Mouse (Mus musculus): ENCODE measurements around the gene Atrnl1. TPM values are rescaled to one million over a fixed set of nuclear protein-coding genes. Genes with fewer than 3 reads are reported as not detected.
A peak's percentile ranks its signal among the peaks of the same experiment; 100 is the strongest.

The Atrnl1 gene
- polyA plus RNA-seq, 1 experiment from 2014 or later: 5.5 TPM

DNA sequence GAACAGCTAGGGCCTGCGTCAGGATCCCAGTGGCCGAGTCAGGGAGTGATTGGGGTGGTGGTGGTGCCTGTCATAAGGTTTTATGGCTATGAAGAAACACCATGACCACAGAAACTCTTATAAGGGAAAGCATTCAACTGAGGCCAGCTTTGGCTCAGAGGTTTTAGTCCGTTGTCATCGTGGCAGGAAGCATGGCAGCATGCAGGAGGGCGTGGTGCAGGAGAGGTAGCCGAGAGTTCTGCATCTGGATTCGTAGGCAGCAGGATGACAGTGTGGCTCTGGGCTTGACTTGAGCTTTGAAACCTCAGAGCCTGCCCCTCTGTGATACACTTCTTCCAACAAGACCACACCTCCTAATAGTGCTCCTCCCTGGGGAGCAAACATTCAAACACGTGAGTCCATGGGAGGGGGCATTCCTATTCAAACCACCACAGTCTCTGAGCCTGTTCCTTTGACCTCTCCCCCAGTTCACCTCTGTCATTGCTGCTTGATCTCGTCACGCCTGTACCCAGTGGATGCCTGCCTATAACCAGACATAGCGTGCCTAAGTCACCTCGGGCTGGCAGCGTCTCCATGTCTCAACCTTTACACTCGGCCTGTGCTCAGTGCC, 412.5 kb downstream of the Atrnl1 start:
- Histone ChIP-seq H3K4me3 (replicated peaks; ENCODE audit: low read length) (no peak overlapping the region), H3K27me3 (ENCODE audit: control insufficient read depth, insufficient read depth, low read length) (no peaks in the 10 kb centered on the region), H3K9me3 (replicated peaks; ENCODE audit: control insufficient read depth, low read length) (no peaks in the 10 kb centered on the region; the same call in 1 of the 2 replicates), H3K36me3 (ENCODE audit: control insufficient read depth, insufficient read depth, low read length) (no peaks in the 10 kb centered on the region), H3K9ac (ENCODE audit: low read length) (no peak overlapping the region), H3K27ac (ENCODE audit: low read length) (no peak overlapping the region), H3K4me2 (ENCODE audit: low read depth, low read length) (no peak overlapping the region), H3K4me1 (ENCODE audit: control insufficient read depth, insufficient read depth, low read length) (no peaks in the 10 kb centered on the region)
- no peak for ATAC-seq (ENCODE audit: insufficient read depth, low FRiP score)
- WGBS: 82% methylated on average over 14 of the region's 14 CpGs

DNA sequence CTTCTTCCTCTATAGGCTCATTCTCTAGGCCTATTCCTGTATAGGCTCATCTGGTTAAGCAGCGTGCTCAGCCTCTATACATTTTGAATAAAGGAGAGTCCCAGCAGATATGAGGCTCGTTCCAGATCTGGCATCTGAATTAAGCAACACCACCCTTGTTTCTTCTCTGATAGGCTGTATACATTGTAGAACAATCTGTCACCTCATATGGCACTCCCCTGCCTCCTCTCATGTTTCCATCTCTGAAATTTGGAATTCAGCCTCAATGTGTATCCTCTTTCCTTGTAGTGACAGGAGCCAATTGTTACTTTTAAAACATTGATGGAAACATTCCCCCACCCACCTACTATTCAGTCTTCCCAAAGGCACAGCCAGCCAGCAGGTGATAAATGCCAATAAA, 414.2 kb downstream of the Atrnl1 start:
- no peak overlapping the region for H3K9ac ChIP-seq (ENCODE audit: low read length)
- no peaks in the 10 kb centered on the region for H3K4me1 ChIP-seq (ENCODE audit: control insufficient read depth, insufficient read depth, low read length)
- no peaks in the 10 kb centered on the region for H3K36me3 ChIP-seq (ENCODE audit: control insufficient read depth, insufficient read depth, low read length)
- H3K4me2 ChIP-seq (ENCODE audit: low read depth, low read length): no peak overlapping the region
- 74% methylated on average over 2 of the region's 2 CpGs for WGBS
- no peak overlapping the region for H3K4me3 ChIP-seq (replicated peaks; ENCODE audit: low read length)
- no peak overlapping the region for H3K27ac ChIP-seq (ENCODE audit: low read length)
- no peaks in the 10 kb centered on the region; the same call in 1 of the 2 replicates for H3K9me3 ChIP-seq (replicated peaks; ENCODE audit: control insufficient read depth, low read length)
- ATAC-seq (ENCODE audit: insufficient read depth, low FRiP score): no peak
- H3K27me3 ChIP-seq (ENCODE audit: control insufficient read depth, insufficient read depth, low read length): no peaks in the 10 kb centered on the region

DNA sequence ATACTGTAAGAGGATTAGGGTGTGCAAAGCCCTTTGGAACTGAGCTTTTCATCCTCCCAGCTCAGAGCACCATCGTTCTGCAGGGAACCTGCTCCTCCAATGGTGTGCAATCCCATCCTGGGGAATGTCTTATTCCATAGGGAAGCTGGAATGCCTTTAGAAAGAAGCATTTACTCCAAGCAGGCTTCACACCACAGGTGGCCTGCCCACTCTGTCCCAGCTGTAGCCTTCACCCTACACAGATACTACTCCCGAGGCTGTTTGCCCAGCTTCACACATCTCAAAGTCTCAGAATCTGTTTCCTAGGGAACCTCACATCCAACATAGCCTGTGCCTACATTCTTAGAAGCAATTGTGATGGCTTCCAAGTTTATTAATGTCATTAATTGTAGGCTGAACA, 418.8 kb downstream of the Atrnl1 start:
- WGBS: 68% methylated on average over 2 of the region's 2 CpGs
- Histone ChIP-seq H3K4me3 (replicated peaks; ENCODE audit: low read length) (no peak overlapping the region), H3K27ac (ENCODE audit: low read length) (no peak overlapping the region)

DNA sequence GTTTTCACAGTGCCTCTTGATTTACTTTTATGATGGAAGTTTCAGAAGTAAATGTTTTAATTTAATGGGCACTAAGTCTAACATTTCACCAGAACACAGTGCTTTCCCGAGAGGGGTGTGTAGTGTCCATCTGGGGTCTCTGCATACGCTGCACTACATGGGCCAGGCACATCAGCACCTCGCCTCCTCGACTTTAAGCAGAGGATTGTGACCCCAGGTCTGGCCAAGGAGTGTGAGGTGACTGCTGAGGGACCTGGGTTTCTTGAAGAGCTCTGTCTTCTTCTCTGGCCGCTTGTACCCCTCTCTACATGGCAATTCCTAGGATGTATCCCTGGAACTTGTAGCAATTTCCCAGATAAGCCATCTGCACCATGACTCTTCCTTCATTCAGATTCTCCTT, 422.4 kb downstream of the Atrnl1 start:
- no peaks in the 10 kb centered on the region for H3K4me1 ChIP-seq (ENCODE audit: control insufficient read depth, insufficient read depth, low read length)
- no peak for ATAC-seq (ENCODE audit: insufficient read depth, low FRiP score)
- H3K9me3 ChIP-seq (replicated peaks; ENCODE audit: control insufficient read depth, low read length): peaks cover 4% of the 10 kb centered on the region; the same call in 1 of the 2 replicates
- H3K36me3 ChIP-seq (ENCODE audit: control insufficient read depth, insufficient read depth, low read length): peaks cover 5% of the 10 kb centered on the region; the same call in 1 of the 2 replicates
- no peak overlapping the region for H3K27ac ChIP-seq (ENCODE audit: low read length)
- no peak overlapping the region for H3K9ac ChIP-seq (ENCODE audit: low read length)
- H3K4me2 ChIP-seq (ENCODE audit: low read depth, low read length): no peak overlapping the region
- WGBS: 86% methylated on average over 5 of the region's 5 CpGs
- no peaks in the 10 kb centered on the region for H3K27me3 ChIP-seq (ENCODE audit: control insufficient read depth, insufficient read depth, low read length)
- H3K4me3 ChIP-seq (replicated peaks; ENCODE audit: low read length): no peak overlapping the region

More for the DNA sequence above, 418.8 kb downstream of the Atrnl1 start:
- ATAC-seq (ENCODE audit: insufficient read depth, low FRiP score): no peak
- no peak overlapping the region for H3K9ac ChIP-seq (ENCODE audit: low read length)
- H3K36me3 ChIP-seq (ENCODE audit: control insufficient read depth, insufficient read depth, low read length): peaks cover 5% of the 10 kb centered on the region; the same call in 1 of the 2 replicates
- peaks cover 4% of the 10 kb centered on the region; the same call in 1 of the 2 replicates for H3K9me3 ChIP-seq (replicated peaks; ENCODE audit: control insufficient read depth, low read length)
- H3K27me3 ChIP-seq (ENCODE audit: control insufficient read depth, insufficient read depth, low read length): no peaks in the 10 kb centered on the region
- H3K4me2 ChIP-seq (ENCODE audit: low read depth, low read length): no peak overlapping the region
- no peaks in the 10 kb centered on the region for H3K4me1 ChIP-seq (ENCODE audit: control insufficient read depth, insufficient read depth, low read length)

DNA sequence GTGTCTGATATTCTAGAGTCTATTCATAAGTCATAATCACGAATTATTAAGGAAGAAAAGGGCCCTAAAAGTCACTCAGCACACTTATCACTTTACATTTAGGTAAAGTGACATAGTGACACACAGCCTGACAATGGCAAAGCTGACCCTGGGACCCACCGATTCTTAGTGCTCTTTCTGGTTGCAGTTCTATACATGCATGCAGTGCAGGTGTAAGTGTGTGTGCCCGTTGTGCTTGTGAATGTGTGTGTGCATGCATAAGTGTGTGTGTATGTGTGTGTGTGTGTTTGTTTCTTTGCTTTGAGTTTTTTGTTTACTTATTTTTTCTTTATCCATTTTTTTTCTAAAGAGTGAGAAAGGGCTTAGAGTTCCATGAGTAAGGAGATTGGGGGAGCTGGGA, 425.3 kb downstream of the Atrnl1 start:
- Histone ChIP-seq H3K4me2 (ENCODE audit: low read depth, low read length) (no peak overlapping the region), H3K9ac (ENCODE audit: low read length) (no peak overlapping the region), H3K4me1 (ENCODE audit: control insufficient read depth, insufficient read depth, low read length) (no peaks in the 10 kb centered on the region), H3K27ac (ENCODE audit: low read length) (no peak overlapping the region), H3K36me3 (ENCODE audit: control insufficient read depth, insufficient read depth, low read length) (no peaks in the 10 kb centered on the region), H3K9me3 (replicated peaks; ENCODE audit: control insufficient read depth, low read length) (no peaks in the 10 kb centered on the region), H3K4me3 (replicated peaks; ENCODE audit: low read length) (no peak overlapping the region), H3K27me3 (ENCODE audit: control insufficient read depth, insufficient read depth, low read length) (no peaks in the 10 kb centered on the region)
- WGBS: 84% methylated on average over 3 of the region's 3 CpGs
- no peak for ATAC-seq (ENCODE audit: insufficient read depth, low FRiP score)

DNA sequence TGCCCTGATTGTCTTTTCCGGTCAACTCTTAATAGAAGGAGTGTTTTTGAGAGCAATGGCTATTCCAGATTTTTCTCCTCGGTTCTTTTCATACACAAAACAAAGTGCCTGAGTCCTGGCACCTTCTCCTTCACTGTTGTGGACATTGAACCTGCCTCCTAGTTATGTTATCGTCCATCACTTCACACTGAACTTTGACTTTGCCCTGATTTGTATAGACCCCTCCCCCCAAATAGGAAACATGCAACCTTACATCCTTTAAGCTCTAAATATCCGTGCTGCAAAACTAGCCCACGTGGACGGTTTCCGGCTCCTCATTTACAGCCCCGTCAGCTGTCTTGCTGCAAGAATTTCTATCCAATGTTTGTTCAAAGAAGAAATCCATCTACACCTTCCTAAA, 432.3 kb downstream of the Atrnl1 start:
- no peak for ATAC-seq (ENCODE audit: insufficient read depth, low FRiP score)
- H3K36me3 ChIP-seq (ENCODE audit: control insufficient read depth, insufficient read depth, low read length): no peaks in the 10 kb centered on the region; the same call in 1 of the 2 replicates
- no peak overlapping the region for H3K4me3 ChIP-seq (replicated peaks; ENCODE audit: low read length)
- no peak overlapping the region for H3K9ac ChIP-seq (ENCODE audit: low read length)
- H3K27ac ChIP-seq (ENCODE audit: low read length): 0 out of 2 replicates have a peak overlapping the region, but pooled peaks have one; percentile 23
- peaks cover 9% of the 10 kb centered on the region; the same call in 1 of the 2 replicates for H3K4me1 ChIP-seq (ENCODE audit: control insufficient read depth, insufficient read depth, low read length)
- H3K9me3 ChIP-seq (replicated peaks; ENCODE audit: control insufficient read depth, low read length): no peaks in the 10 kb centered on the region
- 54% methylated on average over 8 of the region's 8 CpGs for WGBS
- H3K4me2 ChIP-seq (ENCODE audit: low read depth, low read length): no peak overlapping the region
- H3K27me3 ChIP-seq (ENCODE audit: control insufficient read depth, insufficient read depth, low read length): no peaks in the 10 kb centered on the region

DNA sequence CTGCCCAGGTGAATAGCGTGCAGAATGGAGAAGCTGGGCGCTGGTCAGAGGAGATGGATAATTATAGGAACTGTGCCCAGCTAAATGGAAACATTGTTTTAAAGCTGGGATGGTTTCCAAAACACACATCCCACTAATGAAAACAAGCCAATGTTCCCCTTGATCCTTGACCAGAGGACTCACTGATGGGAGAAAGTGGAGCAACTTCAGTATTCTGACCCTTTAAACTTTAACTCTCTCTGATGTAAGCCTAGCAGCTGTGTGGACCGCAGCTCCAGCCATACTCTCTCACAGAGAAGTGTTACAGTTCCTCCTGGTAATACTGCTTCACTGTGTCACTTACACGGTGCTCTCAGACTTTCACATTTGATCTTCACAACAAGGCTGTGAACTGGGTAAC, 432.7 kb downstream of the Atrnl1 start:
- ATAC-seq (ENCODE audit: insufficient read depth, low FRiP score): no peak; the same call in 1 of the 2 replicates
- H3K9ac ChIP-seq (ENCODE audit: low read length): no peak overlapping the region
- WGBS: 36% methylated on average over 4 of the region's 4 CpGs
- H3K4me1 ChIP-seq (ENCODE audit: control insufficient read depth, insufficient read depth, low read length): peaks cover 9% of the 10 kb centered on the region; the same call in 1 of the 2 replicates
- no peaks in the 10 kb centered on the region for H3K9me3 ChIP-seq (replicated peaks; ENCODE audit: control insufficient read depth, low read length)
- H3K27ac ChIP-seq (ENCODE audit: low read length): peak overlapping the region; percentile 23; the same call in 1 of the 2 replicates
- H3K27me3 ChIP-seq (ENCODE audit: control insufficient read depth, insufficient read depth, low read length): no peaks in the 10 kb centered on the region
- no peaks in the 10 kb centered on the region; the same call in 1 of the 2 replicates for H3K36me3 ChIP-seq (ENCODE audit: control insufficient read depth, insufficient read depth, low read length)
- H3K4me3 ChIP-seq (replicated peaks; ENCODE audit: low read length): no peak overlapping the region
- no peak overlapping the region for H3K4me2 ChIP-seq (ENCODE audit: low read depth, low read length)

DNA sequence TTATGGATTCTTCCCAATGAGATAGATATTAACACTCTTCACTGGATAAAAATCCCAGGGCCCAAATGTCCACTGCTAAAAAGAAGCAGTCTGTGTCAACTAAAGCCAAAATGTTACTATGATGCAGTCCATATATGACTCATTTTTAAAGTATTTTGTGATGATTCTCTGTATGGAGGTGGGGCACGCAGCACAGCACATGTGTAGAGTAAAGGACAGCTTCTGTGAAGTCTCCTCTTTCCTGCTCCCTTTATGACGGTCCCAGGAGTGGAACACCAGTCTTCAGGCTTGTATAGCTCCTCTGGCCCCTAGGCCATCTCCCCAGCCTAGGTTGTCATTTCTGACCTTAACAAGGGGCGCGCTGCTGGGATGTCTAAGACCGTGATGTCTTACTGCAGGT, 434.0 kb downstream of the Atrnl1 start:
- 93% methylated on average over 5 of the region's 5 CpGs for WGBS
- Histone ChIP-seq H3K4me1 (ENCODE audit: control insufficient read depth, insufficient read depth, low read length) (peaks cover 9% of the 10 kb centered on the region; the same call in 1 of the 2 replicates), H3K4me3 (replicated peaks; ENCODE audit: low read length) (no peak overlapping the region), H3K9me3 (replicated peaks; ENCODE audit: control insufficient read depth, low read length) (no peaks in the 10 kb centered on the region), H3K27me3 (ENCODE audit: control insufficient read depth, insufficient read depth, low read length) (no peaks in the 10 kb centered on the region), H3K4me2 (ENCODE audit: low read depth, low read length) (no peak overlapping the region), H3K36me3 (ENCODE audit: control insufficient read depth, insufficient read depth, low read length) (no peaks in the 10 kb centered on the region; the same call in 1 of the 2 replicates), H3K27ac (ENCODE audit: low read length) (no peak overlapping the region), H3K9ac (ENCODE audit: low read length) (no peak overlapping the region)
- no peak for ATAC-seq (ENCODE audit: insufficient read depth, low FRiP score)

DNA sequence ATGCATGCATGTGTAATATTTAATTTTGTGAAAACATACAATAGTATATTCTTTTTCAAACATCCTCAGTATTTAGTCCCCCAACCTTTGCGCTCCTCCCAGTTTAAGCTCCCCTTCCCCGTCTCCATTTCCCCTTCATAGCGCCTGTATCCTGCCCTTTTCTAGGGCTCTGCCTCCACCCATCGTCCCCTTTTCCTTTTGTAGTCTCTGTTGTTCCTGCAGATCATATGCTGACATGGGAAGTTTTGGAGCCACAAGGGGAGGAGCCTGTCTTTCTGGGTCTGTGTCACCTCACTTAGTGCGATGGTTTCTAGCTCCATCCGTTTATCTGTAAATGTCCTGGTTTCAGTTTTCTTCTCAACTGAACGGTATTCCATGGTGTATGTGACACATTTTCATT, 435.8 kb downstream of the Atrnl1 start:
- WGBS: 84% methylated on average over 7 of the region's 7 CpGs
- Histone ChIP-seq H3K27ac (ENCODE audit: low read length) (no peak overlapping the region), H3K4me3 (replicated peaks; ENCODE audit: low read length) (no peak overlapping the region), H3K9ac (ENCODE audit: low read length) (no peak overlapping the region), H3K9me3 (replicated peaks; ENCODE audit: control insufficient read depth, low read length) (no peaks in the 10 kb centered on the region), H3K4me2 (ENCODE audit: low read depth, low read length) (no peak overlapping the region), H3K36me3 (ENCODE audit: control insufficient read depth, insufficient read depth, low read length) (no peaks in the 10 kb centered on the region; the same call in 1 of the 2 replicates), H3K4me1 (ENCODE audit: control insufficient read depth, insufficient read depth, low read length) (peaks cover 9% of the 10 kb centered on the region; the same call in 1 of the 2 replicates), H3K27me3 (ENCODE audit: control insufficient read depth, insufficient read depth, low read length) (no peaks in the 10 kb centered on the region)
- no peak for ATAC-seq (ENCODE audit: insufficient read depth, low FRiP score)
